Mouse (Mus musculus) midbrain, embryonic 10.5 days (tissue): ENCODE data around the gene Elovl2. TPM values are rescaled to one million over a fixed set of nuclear protein-coding genes. Genes with fewer than 3 reads are reported as not detected.
"Not testable (repeated sequence)": the region's sequence is repeated elsewhere in the genome, so short reads cannot be mapped to it uniquely, and the experiment has no call there.

Experiments used
- DNase-seq: peaks from one replicate; pipeline ENCODE4 v3.0.0-alpha.2; 2017; ENCODE audit warnings: low spot score
- H3K27ac ChIP-seq: fragments of 300-500 bp; sonication (generic); replicated peaks from 2 replicates; pipeline ENCODE4 v1.5.1; 2016; ENCODE audit warnings: mild to moderate bottlenecking
- H3K27me3 ChIP-seq: fragments of 300-500 bp; sonication (generic); 2 replicates; pipeline ENCODE4 v1.6.1; 2016; ENCODE audit warnings: low read depth, mild to moderate bottlenecking; ENCODE audit not compliant: poor library complexity, severe bottlenecking
- H3K36me3 ChIP-seq: fragments of 300-500 bp; sonication (generic); 2 replicates; pipeline ENCODE4 v1.6.1; 2016; ENCODE audit warnings: mild to moderate bottlenecking, moderate library complexity
- H3K4me1 ChIP-seq: fragments of 300-500 bp; sonication (generic); 2 replicates; pipeline ENCODE4 v1.6.1; 2016
- H3K4me3 ChIP-seq: fragments of 300-500 bp; sonication (generic); 2 replicates; pipeline ENCODE4 v1.5.1; 2016; ENCODE audit warnings: mild to moderate bottlenecking, moderate library complexity
- H3K9me3 ChIP-seq: fragments of 300-500 bp; sonication (generic); replicated peaks from 2 replicates; pipeline ENCODE4 v1.6.1; 2016; ENCODE audit warnings: mild to moderate bottlenecking
- WGBS: fragments of 180-500 bp; shearing (Covaris S2); methylation state at CpG from one replicate; pipeline ENCODE4 v1.1.7; 2016; 5-methylcytosine and 5-hydroxymethylcytosine counted together
- polyA plus RNA-seq: library from polyadenylated mRNA; unstranded; fragments of >200 nt; fragmentation: Nextera tagmentation; extraction: Ambion mirVana; gene quantifications from 2 replicates; pipeline ENCODE4 v1.2.1, GENCODE M21; 2016

Elovl2 gene
- polyA plus RNA-seq, 1 experiment from 2014 or later: 46.8 TPM

- 88% methylated on average over 5 of the region's 5 CpGs for WGBS
- DNase-seq: no peak
- Histone ChIP-seq H3K4me3 (no peak overlapping the region), H3K27ac (no peak overlapping the region), H3K36me3 (no peaks in the 10 kb centered on the region), H3K9me3 (no peaks in the 10 kb centered on the region), H3K4me1 (no peaks in the 10 kb centered on the region), H3K27me3 (no peaks in the 10 kb centered on the region)
These were observed 10.1 kb upstream of the Elovl2 start for GRCm38 (mm10) chr13:41230256-41230655.

- Histone ChIP-seq H3K27me3 (no peaks in the 10 kb centered on the region), H3K4me1 (no peaks in the 10 kb centered on the region), H3K36me3 (no peaks in the 10 kb centered on the region), H3K27ac (no peak overlapping the region), H3K4me3 (no peak overlapping the region), H3K9me3 (peaks cover 6% of the 10 kb centered on the region; the same call in 1 of the 2 replicates)
- DNase-seq: no peak
- 89% methylated on average over 5 of the region's 5 CpGs for WGBS
These were observed 7.9 kb upstream of the Elovl2 start for GRCm38 (mm10) chr13:41228060-41228459.

GRCm38 (mm10) chr13:41226513-41226912 lies 6.3 kb upstream of the Elovl2 start:
- 83% methylated on average over 5 of the region's 5 CpGs for WGBS

GRCm38 (mm10) chr13:41219687-41220303 lies 410 bp downstream of the Elovl2 start:
- H3K36me3 ChIP-seq: no peaks in the 10 kb centered on the region
- 2% methylated on average over 39 of the region's 39 CpGs for WGBS
- H3K27ac ChIP-seq: peak overlapping the region; percentile 94
- DNase-seq: peak; percentile 78
- H3K4me1 ChIP-seq: peaks cover 17% of the 10 kb centered on the region
- H3K9me3 ChIP-seq: peaks cover 30% of the 10 kb centered on the region; the same call in 1 of the 2 replicates
- H3K27me3 ChIP-seq: no peaks in the 10 kb centered on the region
- H3K4me3 ChIP-seq: peak overlapping the region; percentile 73

More at GRCm38 (mm10) chr13:41226513-41226912, 6.3 kb upstream of the Elovl2 start:
- no peaks in the 10 kb centered on the region for H3K36me3 ChIP-seq
- no peaks in the 10 kb centered on the region for H3K27me3 ChIP-seq
- H3K9me3 ChIP-seq: peaks cover 21% of the 10 kb centered on the region; the same call in 1 of the 2 replicates
- no peak overlapping the region for H3K27ac ChIP-seq
- no peak for DNase-seq
- H3K4me1 ChIP-seq: no peaks in the 10 kb centered on the region
- H3K4me3 ChIP-seq: no peak overlapping the region

- no peak for DNase-seq
These were observed 1.1 kb downstream of the Elovl2 start for GRCm38 (mm10) chr13:41219056-41219455.

GRCm38 (mm10) chr13:41216236-41216635 lies 4.0 kb downstream of the Elovl2 start:
- Histone ChIP-seq H3K27me3 (no peaks in the 10 kb centered on the region), H3K27ac (no peak overlapping the region), H3K4me3 (no peak overlapping the region), H3K36me3 (no peaks in the 10 kb centered on the region), H3K4me1 (peaks cover 21% of the 10 kb centered on the region), H3K9me3 (peaks cover 6% of the 10 kb centered on the region; the same call in 1 of the 2 replicates)
- WGBS: 68% methylated on average over 3 of the region's 3 CpGs
- DNase-seq: no peak

More at GRCm38 (mm10) chr13:41219056-41219455, 1.1 kb downstream of the Elovl2 start:
- peaks cover 30% of the 10 kb centered on the region; the same call in 1 of the 2 replicates for H3K9me3 ChIP-seq
- peaks cover 17% of the 10 kb centered on the region for H3K4me1 ChIP-seq
- 52% methylated on average over 1 of the region's 1 CpGs for WGBS
- 0 out of 2 replicates have a peak overlapping the region, but pooled peaks have one; percentile 94 for H3K27ac ChIP-seq
- no peaks in the 10 kb centered on the region for H3K36me3 ChIP-seq
- peak overlapping the region; percentile 73 for H3K4me3 ChIP-seq
- no peaks in the 10 kb centered on the region for H3K27me3 ChIP-seq

- Histone ChIP-seq H3K4me3 (no peak overlapping the region), H3K27ac (no peak overlapping the region), H3K27me3 (no peaks in the 10 kb centered on the region), H3K9me3 (peaks cover 2% of the 10 kb centered on the region; the same call in 1 of the 2 replicates), H3K4me1 (peaks cover 21% of the 10 kb centered on the region), H3K36me3 (no peaks in the 10 kb centered on the region)
- DNase-seq: no peak
- WGBS: 90% methylated on average over 6 of the region's 6 CpGs
These were observed 4.5 kb downstream of the Elovl2 start for GRCm38 (mm10) chr13:41215669-41216068.

- Histone ChIP-seq H3K27ac (no peak overlapping the region; the same call in 1 of the 2 replicates), H3K27me3 (no peaks in the 10 kb centered on the region), H3K4me3 (no peak overlapping the region), H3K4me1 (peaks cover 3% of the 10 kb centered on the region; the same call in 1 of the 2 replicates), H3K36me3 (no peaks in the 10 kb centered on the region), H3K9me3 (no peaks in the 10 kb centered on the region)
- WGBS: 82% methylated on average over 6 of the region's 6 CpGs
- no peak for DNase-seq
These were observed 7.5 kb downstream of the Elovl2 start for GRCm38 (mm10) chr13:41212558-41213322.

- DNase-seq: no peak
- Histone ChIP-seq H3K36me3 (no peaks in the 10 kb centered on the region), H3K4me3 (no peak overlapping the region), H3K4me1 (peaks cover 3% of the 10 kb centered on the region; the same call in 1 of the 2 replicates), H3K9me3 (no peaks in the 10 kb centered on the region), H3K27me3 (no peaks in the 10 kb centered on the region), H3K27ac (no peak overlapping the region)
- 88% methylated on average over 4 of the region's 4 CpGs for WGBS
These were observed 8.9 kb downstream of the Elovl2 start for GRCm38 (mm10) chr13:41211276-41211675.

GRCm38 (mm10) chr13:41206241-41206640 lies 14.0 kb downstream of the Elovl2 start:
- no peaks in the 10 kb centered on the region for H3K36me3 ChIP-seq
- WGBS: 86% methylated on average over 5 of the region's 5 CpGs
- no peaks in the 10 kb centered on the region for H3K9me3 ChIP-seq

GRCm38 (mm10) chr13:41205568-41205967 lies 14.6 kb downstream of the Elovl2 start:
- H3K9me3 ChIP-seq, H3K4me3 ChIP-seq, H3K27ac ChIP-seq, DNase-seq, H3K27me3 ChIP-seq, H3K36me3 ChIP-seq: not testable (repeated sequence)
- peaks cover 16% of the 10 kb centered on the region for H3K4me1 ChIP-seq

More at GRCm38 (mm10) chr13:41206241-41206640, 14.0 kb downstream of the Elovl2 start:
- Histone ChIP-seq H3K27me3 (no peaks in the 10 kb centered on the region), H3K4me3 (no peak overlapping the region), H3K27ac (no peak overlapping the region), H3K4me1 (peaks cover 16% of the 10 kb centered on the region)
- DNase-seq: no peak

- Histone ChIP-seq H3K27me3 (no peaks in the 10 kb centered on the region), H3K36me3 (no peaks in the 10 kb centered on the region), H3K9me3 (no peaks in the 10 kb centered on the region), H3K4me3 (no peak overlapping the region), H3K27ac (no peak overlapping the region), H3K4me1 (peaks cover 16% of the 10 kb centered on the region)
- 81% methylated on average over 9 of the region's 9 CpGs for WGBS
- DNase-seq: no peak
These were observed 16.5 kb downstream of the Elovl2 start for GRCm38 (mm10) chr13:41203691-41204090.

- Histone ChIP-seq H3K36me3 (no peaks in the 10 kb centered on the region), H3K27ac (no peak overlapping the region), H3K27me3 (no peaks in the 10 kb centered on the region), H3K4me1 (peaks cover 16% of the 10 kb centered on the region), H3K4me3 (no peak overlapping the region), H3K9me3 (no peaks in the 10 kb centered on the region)
- no peak for DNase-seq
- WGBS: 77% methylated on average over 7 of the region's 7 CpGs
These were observed 16.9 kb downstream of the Elovl2 start for GRCm38 (mm10) chr13:41203289-41203688.
